Mouse (Mus musculus): ENCODE data around the gene Wnk4. TPM values are rescaled to one million over a fixed set of nuclear protein-coding genes. Genes with fewer than 3 reads are reported as not detected.

The Wnk4 gene
- polyA plus RNA-seq, 1 experiment from 2014 or later: 4.5 TPM

DNA sequence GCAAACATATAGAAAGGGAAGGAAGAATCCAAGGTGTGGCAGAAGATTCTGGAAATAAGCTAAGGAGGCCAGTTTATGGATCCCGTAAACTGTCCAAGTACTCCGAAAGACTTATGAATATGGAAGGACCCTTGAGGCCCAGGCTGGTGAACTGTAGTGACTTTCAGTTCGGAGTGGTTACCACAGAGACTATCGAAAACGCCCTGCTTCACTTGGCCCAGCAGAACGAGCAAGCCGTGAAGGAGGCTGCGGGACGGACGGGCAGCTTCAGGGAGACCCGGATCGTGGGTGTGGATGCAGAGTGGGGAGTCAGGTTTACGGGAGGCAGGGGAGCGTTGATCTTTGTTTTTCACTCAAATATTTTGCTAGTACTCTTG is 18.8 kb downstream of the Wnk4 start:
- H3K9ac ChIP-seq: no peak overlapping the region
- peak overlapping the region; percentile 92 for H3K4me2 ChIP-seq
- peaks cover 13% of the 10 kb centered on the region for H3K27me3 ChIP-seq
- WGBS: 62% methylated on average over 14 of the region's 14 CpGs
- no peaks in the 10 kb centered on the region for H3K9me3 ChIP-seq (replicated peaks)
- peak overlapping the region; percentile 75 for H3K4me3 ChIP-seq
- H3K36me3 ChIP-seq (ENCODE audit: poor library complexity, severe bottlenecking): no peaks in the 10 kb centered on the region
- H3K4me1 ChIP-seq: peaks cover 34% of the 10 kb centered on the region
- H3K27ac ChIP-seq: no peak overlapping the region
- ATAC-seq: peak; percentile 55

DNA sequence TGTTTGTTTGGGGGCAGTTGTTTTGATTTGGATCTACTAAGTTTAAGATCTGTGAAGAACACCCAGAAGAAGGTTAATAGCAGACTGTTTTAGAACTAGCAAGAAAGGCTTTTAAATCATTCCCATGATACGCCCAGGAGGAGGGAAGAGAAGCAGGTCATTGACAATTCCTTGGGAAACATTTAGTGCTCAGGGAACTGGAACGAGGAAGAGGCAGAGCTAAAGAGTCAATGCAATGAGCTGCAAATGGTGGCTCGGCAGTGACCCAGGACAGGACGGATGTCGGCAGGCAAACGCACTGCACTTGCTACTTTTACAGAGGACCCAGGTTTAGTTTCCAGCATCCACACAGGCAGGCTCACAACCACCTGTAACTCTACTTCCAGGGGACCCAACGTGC is 20.5 kb downstream of the Wnk4 start:
- peaks cover 34% of the 10 kb centered on the region for H3K4me1 ChIP-seq
- H3K27me3 ChIP-seq: peaks cover 13% of the 10 kb centered on the region
- H3K4me2 ChIP-seq: no peak overlapping the region
- no peak for ATAC-seq
- no peaks in the 10 kb centered on the region for H3K36me3 ChIP-seq (ENCODE audit: poor library complexity, severe bottlenecking)
- H3K9me3 ChIP-seq (replicated peaks): no peaks in the 10 kb centered on the region
- H3K27ac ChIP-seq: no peak overlapping the region
- WGBS: 53% methylated on average over 7 of the region's 7 CpGs
- H3K4me3 ChIP-seq: no peak overlapping the region
- no peak overlapping the region for H3K9ac ChIP-seq

DNA sequence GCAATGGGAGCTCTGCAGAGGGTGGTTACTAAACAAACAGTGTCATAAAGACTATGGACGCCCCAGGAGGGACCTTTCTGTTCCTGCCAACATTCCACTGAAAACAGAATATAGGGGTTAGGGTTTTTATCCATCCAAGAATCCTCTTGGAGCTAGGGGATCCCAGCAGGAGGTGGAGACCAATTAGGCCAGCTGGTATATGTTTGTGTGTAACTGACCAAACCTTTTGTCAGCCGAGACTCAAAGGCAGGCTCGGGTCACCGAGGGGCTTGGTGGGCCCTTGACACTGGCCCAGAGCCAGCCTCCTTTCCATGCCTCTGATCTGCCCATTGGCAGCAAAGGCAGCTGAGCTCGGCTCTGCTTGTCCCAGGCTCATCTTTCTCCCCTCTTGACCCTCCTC is 22.5 kb downstream of the Wnk4 start:
- H3K9ac ChIP-seq: peak overlapping the region; percentile 9
- ATAC-seq: no peak

DNA sequence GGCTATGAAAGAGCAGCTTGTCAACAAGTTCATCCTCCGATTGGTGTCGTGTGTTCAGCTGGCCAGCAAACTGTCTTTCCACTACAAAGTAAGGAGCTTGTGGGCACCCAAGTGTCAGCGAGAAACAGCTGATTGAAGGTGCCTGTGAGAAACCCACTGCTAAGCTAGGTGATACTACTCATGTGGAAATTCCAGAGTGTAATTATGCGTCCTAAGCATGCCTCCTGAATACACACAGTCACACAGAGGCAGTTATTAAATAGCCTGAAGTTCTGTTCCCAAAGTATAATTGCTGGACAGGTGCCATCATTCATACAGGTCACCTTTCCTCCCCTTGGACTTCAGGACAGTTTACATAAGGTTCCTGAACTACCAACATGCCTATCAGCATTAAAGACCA is 23.4 kb downstream of the Wnk4 start:
- Histone ChIP-seq H3K27ac (no peak overlapping the region), H3K27me3 (peaks cover 13% of the 10 kb centered on the region), H3K36me3 (ENCODE audit: poor library complexity, severe bottlenecking) (peaks cover 20% of the 10 kb centered on the region), H3K4me1 (peaks cover 9% of the 10 kb centered on the region; the same call in 1 of the 2 replicates), H3K9ac (no peak overlapping the region), H3K9me3 (replicated peaks) (no peaks in the 10 kb centered on the region), H3K4me3 (no peak overlapping the region), H3K4me2 (no peak overlapping the region)
- no peak for ATAC-seq
- WGBS: 74% methylated on average over 4 of the region's 4 CpGs

More for the DNA sequence above, 22.5 kb downstream of the Wnk4 start:
- H3K27me3 ChIP-seq: peaks cover 13% of the 10 kb centered on the region
- 5% methylated on average over 5 of the region's 5 CpGs for WGBS
- H3K4me2 ChIP-seq: no peak overlapping the region
- no peak overlapping the region for H3K4me3 ChIP-seq
- peaks cover 13% of the 10 kb centered on the region for H3K4me1 ChIP-seq
- no peaks in the 10 kb centered on the region for H3K9me3 ChIP-seq (replicated peaks)
- no peak overlapping the region for H3K27ac ChIP-seq
- peaks cover 14% of the 10 kb centered on the region for H3K36me3 ChIP-seq (ENCODE audit: poor library complexity, severe bottlenecking)

DNA sequence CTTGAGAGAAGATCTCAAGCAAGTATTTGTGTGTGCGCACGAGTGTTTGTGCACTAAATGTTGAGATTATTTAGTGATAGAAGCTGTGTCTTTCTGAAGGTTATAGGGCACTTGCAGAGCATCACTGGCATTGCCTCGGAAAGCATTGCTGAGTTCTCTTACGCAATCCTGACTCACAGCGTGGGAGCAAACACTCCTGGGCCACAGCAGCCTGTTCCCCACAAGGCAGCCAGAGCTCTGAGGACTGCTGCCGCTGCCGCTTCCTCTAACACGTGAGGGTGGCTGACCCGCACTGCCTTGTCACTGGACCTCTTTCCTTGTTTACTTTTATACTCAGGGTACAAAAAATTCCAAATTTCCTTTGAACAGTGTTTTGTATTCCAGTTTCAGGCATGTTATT is 26.9 kb downstream of the Wnk4 start:
- no peak for ATAC-seq
- H3K4me2 ChIP-seq: no peak overlapping the region
- H3K4me3 ChIP-seq: no peak overlapping the region
- H3K4me1 ChIP-seq: 0 out of 2 replicates have a peak, but pooled peaks cover 3% of the 10 kb centered on the region
- peaks cover 55% of the 10 kb centered on the region for H3K36me3 ChIP-seq (ENCODE audit: poor library complexity, severe bottlenecking)
- H3K27ac ChIP-seq: no peak overlapping the region
- WGBS: 89% methylated on average over 9 of the region's 9 CpGs
- H3K9me3 ChIP-seq (replicated peaks): no peaks in the 10 kb centered on the region
- H3K9ac ChIP-seq: no peak overlapping the region
- H3K27me3 ChIP-seq: no peaks in the 10 kb centered on the region

DNA sequence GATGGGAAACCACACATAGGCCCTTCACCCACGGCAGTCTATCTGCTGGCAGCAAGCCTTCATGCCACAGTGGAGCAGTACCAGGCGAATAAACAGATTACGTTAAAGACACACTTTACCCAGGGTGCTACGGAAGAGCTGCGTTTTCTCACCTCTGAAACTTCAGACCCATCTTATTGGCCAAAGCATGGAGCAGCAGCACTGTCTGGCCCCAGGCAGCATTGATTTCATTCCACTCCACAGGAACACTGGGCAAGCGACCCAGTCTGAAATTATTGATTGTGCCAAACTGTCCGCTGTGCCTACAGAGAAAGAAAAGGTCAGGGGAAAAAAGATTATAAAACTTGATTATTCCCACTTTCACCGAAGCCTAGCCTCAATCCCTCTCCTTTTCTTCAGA is 30.9 kb downstream of the Wnk4 start:
- H3K4me2 ChIP-seq: no peak overlapping the region
- no peaks in the 10 kb centered on the region for H3K9me3 ChIP-seq (replicated peaks)
- H3K36me3 ChIP-seq (ENCODE audit: poor library complexity, severe bottlenecking): peaks cover 90% of the 10 kb centered on the region
- no peak overlapping the region for H3K27ac ChIP-seq
- no peaks in the 10 kb centered on the region for H3K4me1 ChIP-seq
- no peaks in the 10 kb centered on the region for H3K27me3 ChIP-seq
- 99% methylated on average over 8 of the region's 8 CpGs for WGBS
- no peak overlapping the region for H3K4me3 ChIP-seq
- ATAC-seq: no peak
- H3K9ac ChIP-seq: no peak overlapping the region

DNA sequence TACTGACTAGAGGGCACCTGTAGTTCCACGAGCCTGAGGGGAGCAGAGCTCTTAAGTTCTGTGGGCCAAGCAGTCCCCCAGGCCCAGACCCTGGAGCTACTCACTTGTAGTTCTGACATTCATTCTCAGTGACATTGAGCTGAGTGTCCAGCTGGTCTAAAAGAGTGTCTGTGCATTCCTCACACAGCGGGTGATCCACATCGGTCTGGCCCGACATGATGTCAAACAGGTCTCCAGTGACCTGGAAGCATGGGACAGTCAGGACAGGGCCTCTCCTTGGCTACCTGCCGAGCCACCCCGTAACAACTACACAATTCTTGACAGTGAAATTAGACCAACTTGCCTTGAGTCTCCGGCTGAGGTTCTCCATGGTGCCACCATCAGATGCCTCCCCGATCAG is 34.8 kb downstream of the Wnk4 start:
- no peak overlapping the region for H3K27ac ChIP-seq
- H3K36me3 ChIP-seq (ENCODE audit: poor library complexity, severe bottlenecking): peaks cover 82% of the 10 kb centered on the region
- no peaks in the 10 kb centered on the region for H3K9me3 ChIP-seq (replicated peaks)
- no peak overlapping the region for H3K4me3 ChIP-seq
- no peak overlapping the region for H3K4me2 ChIP-seq
- no peak for ATAC-seq
- H3K4me1 ChIP-seq: peaks cover 6% of the 10 kb centered on the region; the same call in 1 of the 2 replicates
- no peak overlapping the region for H3K9ac ChIP-seq
- WGBS: 95% methylated on average over 8 of the region's 8 CpGs
- H3K27me3 ChIP-seq: no peaks in the 10 kb centered on the region

DNA sequence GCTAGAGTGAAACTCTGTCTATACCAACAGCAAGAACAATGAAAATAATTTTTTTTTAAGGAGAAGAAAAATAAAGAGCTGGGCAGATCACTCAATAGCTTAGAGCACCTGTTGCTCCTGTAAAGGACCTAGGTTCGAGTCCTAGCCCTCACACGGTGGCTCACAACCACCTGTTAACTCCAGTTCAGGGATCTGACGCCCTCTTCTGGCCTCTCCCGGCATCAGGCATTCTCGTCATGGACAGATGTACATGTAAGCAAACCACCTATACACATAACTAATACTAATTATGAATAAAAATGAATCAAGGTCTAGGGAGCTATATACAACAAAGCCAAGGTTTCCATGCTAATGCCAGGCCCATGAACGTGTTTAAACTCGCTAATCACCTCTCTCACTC is 40.5 kb downstream of the Wnk4 start:
- Histone ChIP-seq H3K36me3 (ENCODE audit: poor library complexity, severe bottlenecking) (peaks cover 25% of the 10 kb centered on the region), H3K4me2 (peak overlapping the region; percentile 99), H3K27me3 (0 out of 2 replicates have a peak, but pooled peaks cover 3% of the 10 kb centered on the region), H3K4me1 (peaks cover 24% of the 10 kb centered on the region), H3K9me3 (replicated peaks) (no peaks in the 10 kb centered on the region), H3K4me3 (peak overlapping the region; percentile 75), H3K27ac (no peak overlapping the region), H3K9ac (peak overlapping the region; percentile 89)
- 70% methylated on average over 7 of the region's 7 CpGs for WGBS
- ATAC-seq: no peak

DNA sequence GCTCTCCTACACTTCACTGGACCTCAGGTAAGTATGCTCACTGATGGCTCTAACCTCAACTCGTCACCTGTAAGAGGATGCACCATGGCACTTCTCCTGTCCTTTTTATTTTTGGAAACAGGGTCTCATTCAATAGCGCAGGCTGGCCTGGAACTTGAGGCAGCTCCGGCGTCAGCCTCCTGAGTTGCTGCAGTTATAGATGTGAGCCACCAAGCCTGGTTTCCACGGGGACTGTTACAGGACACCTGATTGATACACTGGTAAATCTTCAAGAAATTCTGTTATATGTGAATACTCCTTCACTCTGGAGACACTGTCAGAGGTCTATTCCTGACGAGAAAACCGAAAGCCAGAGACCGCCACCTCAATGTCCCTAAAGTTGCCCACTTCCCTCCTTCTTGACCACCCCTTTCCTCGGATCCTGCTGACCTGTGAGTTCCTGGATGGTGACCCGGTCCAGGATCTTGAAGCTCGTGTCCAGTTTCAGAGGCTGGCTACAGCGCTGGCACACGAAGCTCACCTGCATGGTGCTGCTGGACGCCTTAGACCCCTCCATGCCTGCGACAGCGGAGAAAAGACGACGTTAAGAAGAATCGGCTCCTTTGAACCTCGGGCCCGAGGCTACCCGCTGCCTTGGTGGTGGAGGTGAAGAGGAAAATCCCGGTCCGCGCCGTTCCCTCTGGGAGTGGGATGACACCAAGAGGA is 41.1 kb downstream of the Wnk4 start:
- H3K27me3 ChIP-seq: peaks cover 8% of the 10 kb centered on the region; the same call in 1 of the 2 replicates
- H3K4me1 ChIP-seq: peaks cover 24% of the 10 kb centered on the region
- peaks cover 20% of the 10 kb centered on the region for H3K36me3 ChIP-seq (ENCODE audit: poor library complexity, severe bottlenecking)
- peak overlapping the region; percentile 99 for H3K4me2 ChIP-seq
- peak overlapping the region; percentile 6; the same call in 1 of the 2 replicates for H3K27ac ChIP-seq
- H3K4me3 ChIP-seq: peak overlapping the region; percentile 75
- peak overlapping the region; percentile 89 for H3K9ac ChIP-seq
- 16% methylated on average over 26 of the region's 26 CpGs for WGBS
- no peak for ATAC-seq
- H3K9me3 ChIP-seq (replicated peaks): no peaks in the 10 kb centered on the region

DNA sequence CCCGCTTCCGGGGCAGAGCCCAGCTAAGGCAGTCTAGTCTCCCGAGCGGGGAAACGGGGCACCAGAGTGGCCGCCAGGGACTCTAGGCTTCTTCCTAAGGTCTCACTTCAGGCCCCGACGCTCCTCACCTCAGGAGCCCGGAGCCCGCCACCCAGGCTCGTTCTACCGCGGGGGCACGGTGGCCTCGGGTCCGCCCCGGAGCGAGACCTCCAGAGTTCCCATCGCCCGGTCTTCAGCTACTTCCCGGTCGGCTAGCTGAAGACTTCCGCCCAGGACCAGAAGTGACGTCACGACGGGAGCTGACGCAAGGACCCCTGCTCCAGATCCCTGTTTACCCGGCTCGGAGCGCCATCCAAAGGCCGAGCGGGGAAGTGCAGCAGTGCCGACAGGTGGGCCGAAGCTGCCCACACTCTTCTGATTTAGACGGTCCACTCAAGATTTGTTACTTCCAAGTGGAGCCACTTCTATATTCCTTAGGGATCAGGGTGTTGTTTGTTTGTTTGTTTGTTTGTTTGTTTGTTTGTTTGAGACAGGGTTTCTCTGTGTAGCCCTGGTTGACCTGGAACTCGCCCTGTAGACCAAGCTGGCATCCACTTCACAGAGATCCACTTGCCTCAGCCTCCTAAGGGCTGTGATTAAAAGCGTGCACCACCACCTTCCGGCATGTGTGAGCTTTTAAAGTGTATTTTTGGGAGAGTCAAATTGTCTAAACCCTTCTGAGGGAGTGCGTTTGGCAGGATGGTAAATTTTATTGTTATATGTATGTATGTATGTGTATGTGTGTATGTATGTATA is 41.8 kb downstream of the Wnk4 start, which contains the start of gene Becn1:
Gene Becn1 (minus strand): TSS at position 283 of the 795 bp plus-strand sequence.
- H3K27ac ChIP-seq: peak within 1 kb of the TSS; percentile 6; the same call in 1 of the 2 replicates
- peak within 1 kb of the TSS; percentile 75 for H3K4me3 ChIP-seq
- peaks cover 24% of the 10 kb centered on the region for H3K4me1 ChIP-seq
- WGBS: 7% methylated on average over 39 of the region's 39 CpGs
- peak within 1 kb of the TSS; percentile 99 for H3K4me2 ChIP-seq
- peaks cover 10% of the 10 kb centered on the region; the same call in 1 of the 2 replicates for H3K27me3 ChIP-seq
- no peaks in the 10 kb centered on the region for H3K9me3 ChIP-seq (replicated peaks)
- ATAC-seq: peak; percentile 95
- H3K9ac ChIP-seq: peak within 1 kb of the TSS; percentile 89
- peaks cover 16% of the 10 kb centered on the region for H3K36me3 ChIP-seq (ENCODE audit: poor library complexity, severe bottlenecking)

DNA sequence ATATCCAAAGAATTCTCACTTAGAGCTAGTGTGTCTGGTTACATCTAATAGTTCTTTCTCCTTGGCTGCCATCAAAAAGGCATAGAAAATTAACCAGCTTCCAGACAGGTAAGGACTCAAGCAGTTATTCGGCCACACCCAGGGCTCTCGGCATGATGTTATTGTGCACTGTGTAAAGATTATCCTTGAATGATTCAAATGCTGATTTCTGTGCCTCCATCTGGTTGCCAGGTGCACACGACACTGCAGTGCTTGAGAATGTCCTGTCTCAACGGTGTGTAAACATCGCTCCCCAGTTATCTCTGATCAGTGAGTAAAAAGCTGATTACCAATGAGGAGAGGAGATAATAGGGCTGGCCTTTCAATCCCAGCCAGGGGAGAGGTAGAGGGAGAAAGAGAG is 47.4 kb downstream of the Wnk4 start:
- no peak overlapping the region for H3K4me2 ChIP-seq
- H3K27me3 ChIP-seq: peaks cover 10% of the 10 kb centered on the region; the same call in 1 of the 2 replicates
- WGBS: 48% methylated on average over 5 of the region's 5 CpGs
- H3K4me3 ChIP-seq: no peak overlapping the region
- no peak overlapping the region for H3K9ac ChIP-seq
- no peak for ATAC-seq
- H3K4me1 ChIP-seq: no peaks in the 10 kb centered on the region
- H3K27ac ChIP-seq: no peak overlapping the region
- H3K9me3 ChIP-seq (replicated peaks): no peaks in the 10 kb centered on the region
- no peaks in the 10 kb centered on the region for H3K36me3 ChIP-seq (ENCODE audit: poor library complexity, severe bottlenecking)

DNA sequence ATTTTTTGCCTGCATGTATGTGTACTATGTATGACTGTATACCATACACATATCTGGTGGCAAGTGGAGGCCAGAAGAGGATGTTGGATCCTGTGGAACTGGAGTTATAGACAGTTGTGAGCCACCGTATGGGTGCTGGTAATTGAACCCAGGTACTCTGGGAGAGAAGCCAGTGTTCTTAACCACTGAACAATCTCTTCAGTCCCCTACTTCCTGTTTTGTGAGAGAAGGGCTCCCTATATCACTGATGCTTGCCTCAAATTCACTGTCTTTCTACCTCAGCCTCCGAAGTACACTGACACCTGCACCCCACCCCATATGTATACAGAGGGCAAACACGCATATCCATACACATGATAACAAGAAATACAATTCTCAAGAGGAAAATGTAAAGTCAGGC is 50.7 kb downstream of the Wnk4 start:
- WGBS: 94% methylated on average over 3 of the region's 3 CpGs
- no peak overlapping the region for H3K4me3 ChIP-seq
- peaks cover 6% of the 10 kb centered on the region; the same call in 1 of the 2 replicates for H3K27me3 ChIP-seq
- H3K4me1 ChIP-seq: no peaks in the 10 kb centered on the region
- ATAC-seq: no peak
- H3K27ac ChIP-seq: no peak overlapping the region
- H3K9ac ChIP-seq: no peak overlapping the region
- H3K9me3 ChIP-seq (replicated peaks): no peaks in the 10 kb centered on the region
- no peak overlapping the region for H3K4me2 ChIP-seq
- H3K36me3 ChIP-seq (ENCODE audit: poor library complexity, severe bottlenecking): no peaks in the 10 kb centered on the region

Measured in forebrain, embryonic 13.5 days (tissue).